Mouse (Mus musculus): Measurements from ENCODE around the gene Gm7903. TPM values are rescaled to one million over a fixed set of nuclear protein-coding genes. Genes with fewer than 3 reads are reported as not detected.
"Not testable (repeated sequence)": the region's sequence is repeated elsewhere in the genome, so short reads cannot be mapped to it uniquely, and the experiment has no call there.

The Gm7903 gene
- not detected in 2 replicates for polyA plus RNA-seq (2012; rRNA removed)

GRCm38 (mm10) chrX:135433535-135433934 lies at the start of gene Gm7903:
Gene Gm7903, plus strand, starts transcription at chrX:135433835.
- not testable (repeated sequence) for DNase-seq; H3K4me1 ChIP-seq (ENCODE audit: control insufficient read depth, insufficient read depth, low read length); H3K4me3 ChIP-seq (replicated peaks; ENCODE audit: extremely low read depth, low read depth, low read length)
- WGBS = no CpG with 5 or more reads among the region's 15 CpGs

GRCm38 (mm10) chrX:135403578-135403977 lies 30.1 kb upstream of the Gm7903 start:
- H3K4me1 ChIP-seq (ENCODE audit: control insufficient read depth, insufficient read depth, low read length); DNase-seq; H3K4me3 ChIP-seq (replicated peaks; ENCODE audit: extremely low read depth, low read depth, low read length): not testable (repeated sequence)
- no CpG with 5 or more reads among the region's 3 CpGs for WGBS

GRCm38 (mm10) chrX:135421203-135421602 lies 12.4 kb upstream of the Gm7903 start:
- not testable (repeated sequence) for DNase-seq; H3K4me3 ChIP-seq (replicated peaks; ENCODE audit: extremely low read depth, low read depth, low read length); H3K4me1 ChIP-seq (ENCODE audit: control insufficient read depth, insufficient read depth, low read length)
- 41% methylated on average over 4 of the region's 7 CpGs for WGBS

- DNase-seq; H3K4me1 ChIP-seq (ENCODE audit: control insufficient read depth, insufficient read depth, low read length); H3K4me3 ChIP-seq (replicated peaks; ENCODE audit: extremely low read depth, low read depth, low read length): not testable (repeated sequence)
Measured at GRCm38 (mm10) chrX:135421824-135422223, 11.8 kb upstream of the Gm7903 start.

DNA sequence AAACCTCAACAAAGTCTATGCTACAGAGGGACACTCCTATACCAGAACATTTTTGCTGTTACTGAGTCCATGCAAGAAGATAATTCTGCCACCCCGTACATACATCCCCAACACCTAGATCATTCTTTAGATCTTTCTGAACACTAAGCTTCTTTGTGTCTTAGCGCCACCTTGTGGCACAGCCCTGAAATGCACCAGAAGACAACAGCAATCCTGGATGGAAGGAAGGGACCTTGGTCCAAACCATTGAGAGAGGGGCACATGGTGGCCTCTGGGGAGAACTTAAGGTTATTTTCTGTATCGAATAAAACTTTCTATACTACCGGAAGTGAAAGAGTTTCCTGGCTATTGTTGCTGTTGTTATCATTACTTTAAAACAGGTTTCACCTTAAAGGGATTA lies 11.2 kb upstream of the Gm7903 start:
- WGBS = no CpG with 5 or more reads among the region's 4 CpGs
- not testable (repeated sequence) for H3K4me1 ChIP-seq (ENCODE audit: control insufficient read depth, insufficient read depth, low read length); H3K4me3 ChIP-seq (replicated peaks; ENCODE audit: extremely low read depth, low read depth, low read length); DNase-seq

- DNase-seq; H3K4me3 ChIP-seq (replicated peaks; ENCODE audit: extremely low read depth, low read depth, low read length); H3K4me1 ChIP-seq (ENCODE audit: control insufficient read depth, insufficient read depth, low read length): not testable (repeated sequence)
- WGBS = no CpG with 5 or more reads among the region's 3 CpGs
Measured at GRCm38 (mm10) chrX:135464160-135464559, 30.5 kb downstream of the Gm7903 start.

DNA sequence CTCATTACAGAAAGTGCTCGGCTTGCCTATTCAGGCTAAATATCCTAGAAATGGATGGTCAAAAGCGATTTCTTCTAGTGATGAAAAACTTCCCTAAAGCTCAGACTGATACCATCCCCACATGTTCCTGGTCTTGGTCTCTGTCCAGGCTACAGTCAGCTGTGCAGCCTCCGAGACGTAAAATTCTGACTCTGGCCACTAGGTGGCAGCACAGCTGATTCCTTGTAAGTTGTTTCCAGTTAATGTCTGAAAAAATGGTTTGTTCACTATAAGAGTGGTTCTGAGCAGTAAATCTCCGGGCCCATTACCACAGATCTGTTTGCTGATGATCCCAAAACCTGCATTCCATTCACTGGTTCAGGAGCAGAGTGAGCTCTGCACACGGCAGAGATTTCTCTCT lies 48.3 kb downstream of the Gm7903 start:
- H3K4me3 ChIP-seq (replicated peaks; ENCODE audit: extremely low read depth, low read depth, low read length); DNase-seq; H3K4me1 ChIP-seq (ENCODE audit: control insufficient read depth, insufficient read depth, low read length): not testable (repeated sequence)
- WGBS = no CpG with 5 or more reads among the region's 6 CpGs

DNA sequence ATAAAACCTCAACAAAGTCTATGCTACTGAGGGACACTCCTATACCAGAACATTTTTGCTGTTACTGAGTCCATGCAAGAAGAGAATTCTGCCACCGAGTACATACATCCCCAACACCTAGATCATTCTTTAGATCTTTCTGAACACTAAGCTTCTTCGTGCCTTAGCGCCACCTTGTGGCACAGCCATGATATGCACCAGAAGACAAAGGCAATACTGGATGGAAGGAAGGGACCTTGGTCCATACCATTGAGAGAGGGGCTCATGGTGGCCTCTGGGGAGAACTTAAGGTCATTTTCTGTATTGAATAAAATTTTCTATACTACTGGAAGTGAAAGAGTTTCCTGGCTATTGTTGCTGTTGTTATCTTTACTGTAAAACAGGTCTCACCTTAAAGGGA lies 49.5 kb downstream of the Gm7903 start:
- DNase-seq; H3K4me1 ChIP-seq (ENCODE audit: control insufficient read depth, insufficient read depth, low read length); H3K4me3 ChIP-seq (replicated peaks; ENCODE audit: extremely low read depth, low read depth, low read length): not testable (repeated sequence)
- no CpG with 5 or more reads among the region's 3 CpGs for WGBS

Other genes with a start within 250 kb of the Gm7903 start
- 0.21 TPM in 1 of 2 replicates, not detected in the other for gene Tceal6, start 223.1 kb upstream of the Gm7903 start, polyA plus RNA-seq (2012; rRNA removed)
- not detected in 2 replicates for gene Pramel3, start 131.5 kb upstream of the Gm7903 start, polyA plus RNA-seq (2012; rRNA removed)
- not detected in 2 replicates for gene Gm5128, start 60.6 kb upstream of the Gm7903 start, polyA plus RNA-seq (2012; rRNA removed)
- gene AV320801, start 60.8 kb downstream of the Gm7903 start, polyA plus RNA-seq (2012; rRNA removed) = 0.02 TPM in 1 of 2 replicates, not detected in the other
- gene Nxf7, start 164.9 kb downstream of the Gm7903 start, polyA plus RNA-seq (2012; rRNA removed) = 0.21 and 0.23 TPM in 2 replicates
- not detected in 2 replicates for gene Prame, start 193.9 kb downstream of the Gm7903 start, polyA plus RNA-seq (2012; rRNA removed)